In genomic region chr8:121374777-121375176, GRCm38 (mm10) we compare ENCODE assay signal across 8 mouse cellular contexts.
A peak's percentile ranks its signal among the peaks of the same experiment; 100 is the strongest.
DNase-seq lines count a peak whose midpoint lies in the region; ATAC-seq lines count a peak whose summit lies in the region.
"Had no signal": no experiment of that assay in that cellular context is flagged by ENCODE, and none has a peak within 500 bp of the region (broad histone marks: within the 10 kb centered on the region; RNA-seq: fewer than 3 reads in every experiment).

No protein-coding gene starts in this region.

- DNase-seq in midbrain, embryonic 11.5 days (ENCODE audit: low spot score, missing footprints): no peak
- no peak for DNase-seq in left cerebral cortex, postnatal 36 days (ENCODE audit: low spot score in 2 of 2)

- H3K4me1 ChIP-seq in midbrain, embryonic 11.5 days (ENCODE audit: control insufficient read depth, insufficient read depth, low read length): peaks cover 7% of the 10 kb centered on the region
- no peaks in the 10 kb centered on the region for H3K4me1 ChIP-seq in midbrain, embryonic 16.5 days (ENCODE audit: control insufficient read depth, insufficient read depth, low read length)
- peaks cover 21% of the 10 kb centered on the region for H3K4me1 ChIP-seq in forebrain, embryonic 13.5 days
- H3K4me1 ChIP-seq in hindbrain, embryonic 16.5 days (ENCODE audit: control insufficient read depth, insufficient read depth, low read depth, low read length): peaks cover 3% of the 10 kb centered on the region; the same call in 1 of the 2 replicates
- H3K4me1 ChIP-seq in neural tube, embryonic 12.5 days: peaks cover 27% of the 10 kb centered on the region

- H3K9me3 ChIP-seq in midbrain, embryonic 11.5 days (ENCODE audit: control insufficient read depth, low read length): no peaks in the 10 kb centered on the region
- H3K9me3 ChIP-seq in midbrain, embryonic 16.5 days (replicated peaks; ENCODE audit: control insufficient read depth, low read length, poor library complexity, severe bottlenecking): no peaks in the 10 kb centered on the region
- no peaks in the 10 kb centered on the region for H3K9me3 ChIP-seq in forebrain, embryonic 13.5 days (replicated peaks)
- no peaks in the 10 kb centered on the region for H3K9me3 ChIP-seq in hindbrain, embryonic 16.5 days (ENCODE audit: control insufficient read depth, low read length)
- no peaks in the 10 kb centered on the region for H3K9me3 ChIP-seq in neural tube, embryonic 12.5 days

- H3K4me2 ChIP-seq in midbrain, embryonic 11.5 days: no peak overlapping the region
- H3K4me2 ChIP-seq in midbrain, embryonic 16.5 days (ENCODE audit: low read length): no peak overlapping the region
- no peak overlapping the region for H3K4me2 ChIP-seq in forebrain, embryonic 13.5 days
- no peak overlapping the region for H3K4me2 ChIP-seq in hindbrain, embryonic 16.5 days (ENCODE audit: low read length)
- no peak overlapping the region for H3K4me2 ChIP-seq in neural tube, embryonic 12.5 days (replicated peaks)

- 5% methylated on average over 8 of the region's 8 CpGs for WGBS in midbrain, embryonic 11.5 days
- 5% methylated on average over 8 of the region's 8 CpGs for WGBS in midbrain, embryonic 16.5 days
- WGBS in forebrain, embryonic 13.5 days: 2% methylated on average over 8 of the region's 8 CpGs
- 6% methylated on average over 8 of the region's 8 CpGs for WGBS in hindbrain, embryonic 16.5 days
- 6% methylated on average over 8 of the region's 8 CpGs for WGBS in neural tube, embryonic 12.5 days

- H3K4me3 ChIP-seq in midbrain, embryonic 11.5 days (ENCODE audit: low read depth, low read length): no peak overlapping the region
- no peak overlapping the region for H3K4me3 ChIP-seq in midbrain, embryonic 16.5 days (ENCODE audit: low read depth, low read length)
- H3K4me3 ChIP-seq in forebrain, embryonic 13.5 days: no peak overlapping the region
- no peak overlapping the region for H3K4me3 ChIP-seq in hindbrain, embryonic 16.5 days (ENCODE audit: low read length)
- H3K4me3 ChIP-seq in neural tube, embryonic 12.5 days: no peak overlapping the region

- no peaks in the 10 kb centered on the region for H3K27me3 ChIP-seq in midbrain, embryonic 11.5 days (ENCODE audit: control insufficient read depth, insufficient read depth, low read length)
- H3K27me3 ChIP-seq in midbrain, embryonic 16.5 days (ENCODE audit: control insufficient read depth, insufficient read depth, low read depth, low read length): no peaks in the 10 kb centered on the region; the same call in 1 of the 2 replicates
- 0 out of 2 replicates have a peak, but pooled peaks cover 9% of the 10 kb centered on the region for H3K27me3 ChIP-seq in forebrain, embryonic 13.5 days
- no peaks in the 10 kb centered on the region for H3K27me3 ChIP-seq in hindbrain, embryonic 16.5 days (replicated peaks; ENCODE audit: control insufficient read depth, insufficient read depth, low read length)
- no peaks in the 10 kb centered on the region for H3K27me3 ChIP-seq in neural tube, embryonic 12.5 days (replicated peaks)

- H3K27ac ChIP-seq in midbrain, embryonic 11.5 days (ENCODE audit: low read depth, low read length): no peak overlapping the region
- no peak overlapping the region for H3K27ac ChIP-seq in midbrain, embryonic 16.5 days (ENCODE audit: low read length)
- H3K27ac ChIP-seq in forebrain, embryonic 13.5 days: no peak overlapping the region
- H3K27ac ChIP-seq in hindbrain, embryonic 16.5 days (ENCODE audit: low read depth, low read length): no peak overlapping the region
- no peak overlapping the region for H3K27ac ChIP-seq in neural tube, embryonic 12.5 days

- intact Hi-C loops in left cerebral cortex, postnatal 36 days (cut with DNase I): no loop called here

- H3K36me3 ChIP-seq in midbrain, embryonic 11.5 days (ENCODE audit: control insufficient read depth, insufficient read depth, low read length): no peaks in the 10 kb centered on the region
- no peaks in the 10 kb centered on the region for H3K36me3 ChIP-seq in midbrain, embryonic 16.5 days (ENCODE audit: control insufficient read depth, insufficient read depth, low read length)
- H3K36me3 ChIP-seq in forebrain, embryonic 13.5 days (ENCODE audit: poor library complexity, severe bottlenecking): no peaks in the 10 kb centered on the region
- H3K36me3 ChIP-seq in hindbrain, embryonic 16.5 days (ENCODE audit: control insufficient read depth, insufficient read depth, low read length): no peaks in the 10 kb centered on the region
- H3K36me3 ChIP-seq in neural tube, embryonic 12.5 days: no peaks in the 10 kb centered on the region

- H3K9ac ChIP-seq in midbrain, embryonic 11.5 days (ENCODE audit: low read length): no peak overlapping the region
- H3K9ac ChIP-seq in midbrain, embryonic 16.5 days (ENCODE audit: low read depth, low read length): no peak overlapping the region
- no peak overlapping the region for H3K9ac ChIP-seq in forebrain, embryonic 13.5 days
- no peak overlapping the region for H3K9ac ChIP-seq in hindbrain, embryonic 16.5 days (ENCODE audit: low read depth, low read length)
- no peak overlapping the region for H3K9ac ChIP-seq in neural tube, embryonic 12.5 days

- ATAC-seq in midbrain, embryonic 11.5 days (ENCODE audit: low FRiP score): 0 out of 2 replicates have a peak, but pooled peaks have one; percentile 50
- ATAC-seq in midbrain, embryonic 16.5 days: no peak
- ATAC-seq in forebrain, embryonic 13.5 days: peak; percentile 36; the same call in 1 of the 2 replicates
- 0 out of 2 replicates have a peak, but pooled peaks have one; percentile 40 for ATAC-seq in hindbrain, embryonic 16.5 days
- ATAC-seq in neural tube, embryonic 12.5 days (ENCODE audit: low FRiP score, low read depth): 0 out of 2 replicates have a peak, but pooled peaks have one; percentile 29
- no peak for ATAC-seq in inflammation-experienced regulatory T-cells, adult 6 months
- ATAC-seq: activated CD4-positive, CD25-positive, alpha-beta regulatory T cell, adult 4 months had no signal

Comparison
In these comparisons a context has a peak if more than half of its experiments do, and no peak if none do; other contexts are left out.
1. ATAC-seq: peak in midbrain, embryonic 11.5 days (single experiment), forebrain, embryonic 13.5 days (single experiment), hindbrain, embryonic 16.5 days (single experiment) and neural tube, embryonic 12.5 days (single experiment); none in midbrain, embryonic 16.5 days (single experiment) and inflammation-experienced regulatory T-cells, adult 6 months (single experiment).